Mouse (Mus musculus): ENCODE data around the gene Gng5.

Gene Gng5

GRCm38 (mm10) chr3:146499431-146500002, at the start of gene Gng5, which contains the start of gene Spata1:
Gng5 (plus strand) TSS chr3:146499807.
Spata1 (minus strand) TSS chr3:146499753.
- peak; percentile 86 for DNase-seq (ENCODE audit: low spot score)

GRCm38 (mm10) chr3:146450371-146450841, 49.2 kb upstream of the Gng5 start:
- DNase-seq (ENCODE audit: low spot score) = peak; percentile 87

GRCm38 (mm10) chr3:146451375-146451774, 48.2 kb upstream of the Gng5 start:
- no peak for DNase-seq (ENCODE audit: low spot score)

- DNase-seq (ENCODE audit: low spot score) = no peak
Measured at GRCm38 (mm10) chr3:146462939-146463338, 36.7 kb upstream of the Gng5 start.

GRCm38 (mm10) chr3:146469226-146469625, 30.4 kb upstream of the Gng5 start:
- no peak for DNase-seq (ENCODE audit: low spot score)

- DNase-seq (ENCODE audit: low spot score) = no peak
Measured at GRCm38 (mm10) chr3:146472657-146473056, 26.9 kb upstream of the Gng5 start.

- DNase-seq (ENCODE audit: low spot score) = no peak
Measured at GRCm38 (mm10) chr3:146473741-146474140, 25.9 kb upstream of the Gng5 start.

- DNase-seq (ENCODE audit: low spot score) = no peak
Measured at GRCm38 (mm10) chr3:146474428-146474827, 25.2 kb upstream of the Gng5 start.

- DNase-seq (ENCODE audit: low spot score) = no peak
Measured at GRCm38 (mm10) chr3:146482044-146482443, 17.6 kb upstream of the Gng5 start.

- DNase-seq (ENCODE audit: low spot score) = no peak
Measured at GRCm38 (mm10) chr3:146486464-146486863, 13.1 kb upstream of the Gng5 start.

- DNase-seq (ENCODE audit: low spot score) = no peak
Measured at GRCm38 (mm10) chr3:146494941-146495340, 4.7 kb upstream of the Gng5 start.

- DNase-seq (ENCODE audit: low spot score) = no peak
Measured at GRCm38 (mm10) chr3:146498989-146499388, 618 bp upstream of the Gng5 start.

- DNase-seq (ENCODE audit: low spot score) = peak; percentile 75
Measured at GRCm38 (mm10) chr3:146500003-146500809, 599 bp downstream of the Gng5 start.

- no peak for DNase-seq (ENCODE audit: low spot score)
Measured at GRCm38 (mm10) chr3:146500810-146501201, 1.2 kb downstream of the Gng5 start.

GRCm38 (mm10) chr3:146501601-146502123, 2.1 kb downstream of the Gng5 start:
- no peak for DNase-seq (ENCODE audit: low spot score)

- DNase-seq (ENCODE audit: low spot score) = no peak
Measured at GRCm38 (mm10) chr3:146506711-146507110, 7.1 kb downstream of the Gng5 start.

GRCm38 (mm10) chr3:146520226-146520797, 20.7 kb downstream of the Gng5 start:
- no peak for DNase-seq (ENCODE audit: low spot score)

GRCm38 (mm10) chr3:146520798-146521651, 21.4 kb downstream of the Gng5 start, which contains the start of gene Rpf1:
Rpf1 (minus strand) TSS chr3:146521429.
- DNase-seq (ENCODE audit: low spot score) = peak; percentile 89

- DNase-seq (ENCODE audit: low spot score) = no peak
Measured at GRCm38 (mm10) chr3:146521652-146522020, 22.0 kb downstream of the Gng5 start.

- no peak for DNase-seq (ENCODE audit: low spot score)
Measured at GRCm38 (mm10) chr3:146528335-146528734, 28.7 kb downstream of the Gng5 start.

- no peak for DNase-seq (ENCODE audit: low spot score)
Measured at GRCm38 (mm10) chr3:146534986-146535385, 35.4 kb downstream of the Gng5 start.

Measured in T-cell, adult 2 months (primary cell).